Mouse (Mus musculus): ENCODE results near the gene Trpm7. TPM values are rescaled to one million over a fixed set of nuclear protein-coding genes. Genes with fewer than 3 reads are reported as not detected.

Trpm7 gene
- polyA plus RNA-seq, 1 experiment from 2014 or later: 40.5 TPM

Small RNAs within 50 kb of the gene (microRNA-seq; reads per million reads assigned to microRNA genes)
- not detected for gene Mir3473g

Other genes with a start within 250 kb of the Trpm7 start
- 36.5 and 39.8 TPM in 2 replicates for gene Gabpb1, start 199.9 kb downstream of the Trpm7 start, polyA plus RNA-seq (2015; fragmentation: Nextera tagmentation; extraction: Ambion mirVana)
- gene Usp8, start 168.9 kb downstream of the Trpm7 start, polyA plus RNA-seq (2015; fragmentation: Nextera tagmentation; extraction: Ambion mirVana): 44.0 and 47.9 TPM in 2 replicates
- gene Usp50, start 92.8 kb downstream of the Trpm7 start, polyA plus RNA-seq (2015; fragmentation: Nextera tagmentation; extraction: Ambion mirVana): 2.5 and 2.6 TPM in 2 replicates
- gene Sppl2a, start 57.0 kb upstream of the Trpm7 start, polyA plus RNA-seq (2015; fragmentation: Nextera tagmentation; extraction: Ambion mirVana): 48.9 and 58.0 TPM in 2 replicates
- 9.9 and 12.7 TPM in 2 replicates for gene Ap4e1, start 132.5 kb upstream of the Trpm7 start, polyA plus RNA-seq (2015; fragmentation: Nextera tagmentation; extraction: Ambion mirVana)
- 52.3 and 52.4 TPM in 2 replicates for gene Blvra, start 194.4 kb upstream of the Trpm7 start, polyA plus RNA-seq (2015; fragmentation: Nextera tagmentation; extraction: Ambion mirVana)

Data from stomach, embryonic 16.5 days (tissue).